Mouse (Mus musculus) midbrain, embryonic 13.5 days (tissue): ENCODE data around the gene Stox2. TPM values are rescaled to one million over a fixed set of nuclear protein-coding genes. Genes with fewer than 3 reads are reported as not detected.

ENCODE experiments used
- ATAC-seq: fragments of 200-750 bp; cut with Nextera tagmentation; 2 replicates; pipeline ENCODE4 v1.8.0; 2017; ENCODE audit warnings: mild to moderate bottlenecking, moderate TSS enrichment, moderate library complexity
- H3K27ac ChIP-seq: fragments of 300-500 bp; sonication (generic); 2 replicates; pipeline ENCODE4 v1.5.1; 2015; ENCODE audit warnings: inconsistent platforms, mild to moderate bottlenecking, moderate library complexity
- H3K27me3 ChIP-seq: fragments of 300-500 bp; sonication (generic); 2 replicates; pipeline ENCODE4 v1.6.1; 2015; ENCODE audit warnings: mild to moderate bottlenecking, inconsistent platforms
- H3K36me3 ChIP-seq: fragments of 300-500 bp; sonication (generic); 2 replicates; pipeline ENCODE4 v1.6.1; 2015; ENCODE audit warnings: mild to moderate bottlenecking, inconsistent platforms
- H3K4me1 ChIP-seq: fragments of 300-500 bp; sonication (generic); replicated peaks from 2 replicates; pipeline ENCODE4 v1.6.1; 2015; ENCODE audit warnings: inconsistent platforms
- H3K4me2 ChIP-seq: fragments of 300-500 bp; sonication (generic); replicated peaks from 2 replicates; pipeline ENCODE4 v1.6.1; 2015; ENCODE audit warnings: moderate library complexity, mild to moderate bottlenecking, inconsistent platforms
- H3K4me3 ChIP-seq: fragments of 300-500 bp; sonication (generic); replicated peaks from 2 replicates; pipeline ENCODE4 v1.5.1; 2015; ENCODE audit warnings: mild to moderate bottlenecking, inconsistent platforms
- H3K9ac ChIP-seq: fragments of 300-500 bp; sonication (generic); replicated peaks from 2 replicates; pipeline ENCODE4 v1.6.1; 2015; ENCODE audit warnings: mild to moderate bottlenecking, inconsistent platforms
- H3K9me3 ChIP-seq: fragments of 300-500 bp; sonication (generic); 2 replicates; pipeline ENCODE4 v1.6.1; 2016; ENCODE audit warnings: mild to moderate bottlenecking, inconsistent platforms
- WGBS: fragments of 180-500 bp; shearing (Covaris S2); methylation state at CpG from one replicate; pipeline ENCODE4 v1.1.7; 2015; 5-methylcytosine and 5-hydroxymethylcytosine counted together
- polyA plus RNA-seq: library from polyadenylated mRNA; unstranded; fragments of >200 nt; fragmentation: Nextera tagmentation; extraction: Ambion mirVana; gene quantifications from 2 replicates; pipeline ENCODE4 v1.2.1, GENCODE M21; 2015

Gene Stox2
- polyA plus RNA-seq, 1 experiment from 2014 or later, result 46.1 TPM

GRCm38 (mm10) chr8:47392290-47392689 is 53.9 kb downstream of the Stox2 start:
- H3K4me1 ChIP-seq, result no peaks in the 10 kb centered on the region
- H3K4me3 ChIP-seq, result no peak overlapping the region
- H3K9me3 ChIP-seq, result no peaks in the 10 kb centered on the region
- H3K9ac ChIP-seq, result no peak overlapping the region
- H3K36me3 ChIP-seq, result no peaks in the 10 kb centered on the region
- no peak for ATAC-seq
- WGBS, result 86% methylated on average over 18 of the region's 18 CpGs
- H3K4me2 ChIP-seq, result no peak overlapping the region
- H3K27ac ChIP-seq, result no peak overlapping the region
- no peaks in the 10 kb centered on the region for H3K27me3 ChIP-seq

- Histone ChIP-seq H3K4me3 (no peak overlapping the region), H3K4me1 (no peaks in the 10 kb centered on the region), H3K36me3 (no peaks in the 10 kb centered on the region), H3K27me3 (no peaks in the 10 kb centered on the region), H3K9me3 (no peaks in the 10 kb centered on the region), H3K27ac (no peak overlapping the region), H3K4me2 (no peak overlapping the region), H3K9ac (no peak overlapping the region)
- ATAC-seq, result no peak
- WGBS, result 95% methylated on average over 10 of the region's 10 CpGs
Observed at GRCm38 (mm10) chr8:47391844-47392243, 54.3 kb downstream of the Stox2 start.

- H3K4me1 ChIP-seq, result no peaks in the 10 kb centered on the region
- H3K4me3 ChIP-seq, result no peak overlapping the region
Observed at GRCm38 (mm10) chr8:47389430-47389829, 56.7 kb downstream of the Stox2 start.

GRCm38 (mm10) chr8:47388171-47388570 is 58.0 kb downstream of the Stox2 start:
- Histone ChIP-seq H3K9ac (no peak overlapping the region), H3K4me3 (no peak overlapping the region), H3K27me3 (no peaks in the 10 kb centered on the region), H3K4me2 (no peak overlapping the region), H3K9me3 (no peaks in the 10 kb centered on the region), H3K27ac (no peak overlapping the region), H3K36me3 (no peaks in the 10 kb centered on the region), H3K4me1 (no peaks in the 10 kb centered on the region)
- 83% methylated on average over 12 of the region's 12 CpGs for WGBS
- no peak for ATAC-seq

More at GRCm38 (mm10) chr8:47389430-47389829, 56.7 kb downstream of the Stox2 start:
- H3K4me2 ChIP-seq, result no peak overlapping the region
- H3K36me3 ChIP-seq, result no peaks in the 10 kb centered on the region
- H3K9ac ChIP-seq, result no peak overlapping the region
- WGBS, result 90% methylated on average over 3 of the region's 3 CpGs
- no peak for ATAC-seq
- H3K27ac ChIP-seq, result no peak overlapping the region
- no peaks in the 10 kb centered on the region for H3K9me3 ChIP-seq
- no peaks in the 10 kb centered on the region for H3K27me3 ChIP-seq

GRCm38 (mm10) chr8:47385810-47386209 is 60.4 kb downstream of the Stox2 start:
- H3K4me1 ChIP-seq, result no peaks in the 10 kb centered on the region

GRCm38 (mm10) chr8:47384151-47384550 is 62.0 kb downstream of the Stox2 start:
- H3K27ac ChIP-seq, result no peak overlapping the region
- no peak overlapping the region for H3K9ac ChIP-seq
- no peak overlapping the region for H3K4me3 ChIP-seq
- no peak for ATAC-seq
- WGBS, result 92% methylated on average over 5 of the region's 5 CpGs
- no peak overlapping the region for H3K4me2 ChIP-seq
- no peaks in the 10 kb centered on the region for H3K36me3 ChIP-seq
- no peaks in the 10 kb centered on the region for H3K9me3 ChIP-seq
- H3K4me1 ChIP-seq, result no peaks in the 10 kb centered on the region
- H3K27me3 ChIP-seq, result no peaks in the 10 kb centered on the region

More at GRCm38 (mm10) chr8:47385810-47386209, 60.4 kb downstream of the Stox2 start:
- no peak overlapping the region for H3K9ac ChIP-seq
- H3K36me3 ChIP-seq, result no peaks in the 10 kb centered on the region
- no peak overlapping the region for H3K4me3 ChIP-seq
- no peaks in the 10 kb centered on the region for H3K27me3 ChIP-seq
- 86% methylated on average over 1 of the region's 1 CpGs for WGBS
- ATAC-seq, result no peak
- no peaks in the 10 kb centered on the region for H3K9me3 ChIP-seq
- H3K27ac ChIP-seq, result no peak overlapping the region
- H3K4me2 ChIP-seq, result no peak overlapping the region

- Histone ChIP-seq H3K36me3 (no peaks in the 10 kb centered on the region), H3K4me1 (no peaks in the 10 kb centered on the region), H3K9me3 (no peaks in the 10 kb centered on the region), H3K27me3 (no peaks in the 10 kb centered on the region), H3K9ac (no peak overlapping the region), H3K27ac (no peak overlapping the region), H3K4me3 (no peak overlapping the region), H3K4me2 (no peak overlapping the region)
- no peak for ATAC-seq
- WGBS, result 91% methylated on average over 9 of the region's 9 CpGs
Observed at GRCm38 (mm10) chr8:47383632-47384031, 62.5 kb downstream of the Stox2 start.

GRCm38 (mm10) chr8:47381216-47381615 is 64.9 kb downstream of the Stox2 start:
- Histone ChIP-seq H3K27me3 (no peaks in the 10 kb centered on the region), H3K9me3 (no peaks in the 10 kb centered on the region), H3K27ac (no peak overlapping the region), H3K4me1 (no peaks in the 10 kb centered on the region), H3K36me3 (no peaks in the 10 kb centered on the region), H3K4me2 (no peak overlapping the region), H3K4me3 (no peak overlapping the region), H3K9ac (no peak overlapping the region)
- ATAC-seq, result no peak
- 43% methylated on average over 3 of the region's 3 CpGs for WGBS

GRCm38 (mm10) chr8:47380725-47381124 is 65.4 kb downstream of the Stox2 start:
- H3K27ac ChIP-seq, result no peak overlapping the region

GRCm38 (mm10) chr8:47380075-47380474 is 66.1 kb downstream of the Stox2 start:
- H3K4me1 ChIP-seq, result no peaks in the 10 kb centered on the region
- H3K27me3 ChIP-seq, result no peaks in the 10 kb centered on the region
- H3K27ac ChIP-seq, result no peak overlapping the region
- H3K9ac ChIP-seq, result no peak overlapping the region
- H3K4me2 ChIP-seq, result no peak overlapping the region
- H3K4me3 ChIP-seq, result no peak overlapping the region
- ATAC-seq, result no peak
- H3K36me3 ChIP-seq, result no peaks in the 10 kb centered on the region
- no peaks in the 10 kb centered on the region for H3K9me3 ChIP-seq
- WGBS, result 89% methylated on average over 3 of the region's 3 CpGs

More at GRCm38 (mm10) chr8:47380725-47381124, 65.4 kb downstream of the Stox2 start:
- H3K27me3 ChIP-seq, result no peaks in the 10 kb centered on the region
- no peak overlapping the region for H3K9ac ChIP-seq
- no peaks in the 10 kb centered on the region for H3K9me3 ChIP-seq
- no peaks in the 10 kb centered on the region for H3K36me3 ChIP-seq
- ATAC-seq, result no peak
- no peak overlapping the region for H3K4me2 ChIP-seq
- H3K4me1 ChIP-seq, result no peaks in the 10 kb centered on the region
- WGBS, result 82% methylated on average over 6 of the region's 6 CpGs
- no peak overlapping the region for H3K4me3 ChIP-seq

GRCm38 (mm10) chr8:47376651-47377050 is 69.5 kb downstream of the Stox2 start:
- H3K9ac ChIP-seq, result no peak overlapping the region
- WGBS, result 86% methylated on average over 7 of the region's 7 CpGs
- H3K4me3 ChIP-seq, result no peak overlapping the region
- no peaks in the 10 kb centered on the region for H3K36me3 ChIP-seq
- H3K4me2 ChIP-seq, result no peak overlapping the region
- ATAC-seq, result no peak
- no peaks in the 10 kb centered on the region; the same call in 1 of the 2 replicates for H3K9me3 ChIP-seq
- H3K27me3 ChIP-seq, result no peaks in the 10 kb centered on the region
- H3K4me1 ChIP-seq, result no peaks in the 10 kb centered on the region
- H3K27ac ChIP-seq, result no peak overlapping the region

- peaks cover 10% of the 10 kb centered on the region; the same call in 1 of the 2 replicates for H3K4me1 ChIP-seq
- H3K9ac ChIP-seq, result no peak overlapping the region
- no peaks in the 10 kb centered on the region; the same call in 1 of the 2 replicates for H3K9me3 ChIP-seq
- 91% methylated on average over 7 of the region's 7 CpGs for WGBS
- no peak overlapping the region for H3K27ac ChIP-seq
- no peak for ATAC-seq
- H3K4me2 ChIP-seq, result no peak overlapping the region
- H3K4me3 ChIP-seq, result no peak overlapping the region
- no peaks in the 10 kb centered on the region for H3K27me3 ChIP-seq
- H3K36me3 ChIP-seq, result no peaks in the 10 kb centered on the region
Observed at GRCm38 (mm10) chr8:47373757-47374156, 72.4 kb downstream of the Stox2 start.

GRCm38 (mm10) chr8:47371539-47371938 is 74.6 kb downstream of the Stox2 start:
- 38% methylated on average over 3 of the region's 3 CpGs for WGBS
- ATAC-seq, result peak; percentile 38
- H3K27ac ChIP-seq, result no peak overlapping the region

More at GRCm38 (mm10) chr8:47371539-47371938, 74.6 kb downstream of the Stox2 start:
- no peaks in the 10 kb centered on the region for H3K36me3 ChIP-seq
- H3K4me3 ChIP-seq, result no peak overlapping the region
- H3K27me3 ChIP-seq, result no peaks in the 10 kb centered on the region
- no peak overlapping the region for H3K9ac ChIP-seq
- H3K4me1 ChIP-seq, result peaks cover 10% of the 10 kb centered on the region; the same call in 1 of the 2 replicates
- peaks cover 2% of the 10 kb centered on the region; the same call in 1 of the 2 replicates for H3K9me3 ChIP-seq
- H3K4me2 ChIP-seq, result no peak overlapping the region
